Mouse (Mus musculus) intestine, embryonic 15.5 days (tissue): ENCODE measurements at regions not wholly inside any gene's neighbourhood (a gene's known extent, or its start where the extent isn't known, plus 50 kb on each side); places are given as distances from the start of the nearest gene placed in this dataset.

Experiments used
- ATAC-seq: fragments of 200-750 bp; cut with Nextera tagmentation; 2 replicates; pipeline ENCODE4 v1.8.0; 2017; ENCODE audit warnings: moderate TSS enrichment, moderate library complexity
- H3K27ac ChIP-seq: fragments of 300-500 bp; sonication (generic); 2 replicates; pipeline ENCODE4 v1.5.1; 2015; ENCODE audit warnings: mild to moderate bottlenecking, inconsistent platforms
- H3K27me3 ChIP-seq: fragments of 300-500 bp; sonication (generic); replicated peaks from 2 replicates; pipeline ENCODE4 v1.6.1; 2015; ENCODE audit warnings: inconsistent platforms
- H3K36me3 ChIP-seq: fragments of 300-500 bp; sonication (generic); 2 replicates; pipeline ENCODE4 v1.6.1; 2015; ENCODE audit warnings: inconsistent platforms
- H3K4me1 ChIP-seq: fragments of 300-500 bp; sonication (generic); replicated peaks from 2 replicates; pipeline ENCODE4 v1.6.1; 2015; ENCODE audit warnings: inconsistent platforms
- H3K4me2 ChIP-seq: fragments of 300-500 bp; sonication (generic); replicated peaks from 2 replicates; pipeline ENCODE4 v1.6.1; 2015; ENCODE audit warnings: mild to moderate bottlenecking, inconsistent platforms
- H3K4me3 ChIP-seq: fragments of 300-500 bp; sonication (generic); replicated peaks from 2 replicates; pipeline ENCODE4 v1.5.1; 2015; ENCODE audit warnings: inconsistent platforms
- H3K9ac ChIP-seq: fragments of 300-500 bp; sonication (generic); 2 replicates; pipeline ENCODE4 v1.6.1; 2015; ENCODE audit warnings: inconsistent platforms
- H3K9me3 ChIP-seq: fragments of 300-500 bp; sonication (generic); 2 replicates; pipeline ENCODE4 v1.6.1; 2016; ENCODE audit warnings: inconsistent platforms
- WGBS: fragments of 180-500 bp; shearing (Covaris S2); methylation state at CpG from one replicate; pipeline ENCODE4 v1.1.7; 2015; 5-methylcytosine and 5-hydroxymethylcytosine counted together

GRCm38 (mm10) chr12:54327483-54327882, 123.8 kb upstream of the Egln3 start:
- H3K4me1 ChIP-seq = no peaks in the 10 kb centered on the region
- H3K27ac ChIP-seq = no peak overlapping the region
- H3K36me3 ChIP-seq = no peaks in the 10 kb centered on the region
- WGBS = 68% methylated on average over 1 of the region's 1 CpGs
- H3K4me2 ChIP-seq = no peak overlapping the region
- no peaks in the 10 kb centered on the region for H3K9me3 ChIP-seq
- ATAC-seq = peak; percentile 43; the same call in 1 of the 2 replicates
- no peaks in the 10 kb centered on the region for H3K27me3 ChIP-seq
- H3K4me3 ChIP-seq = no peak overlapping the region
- H3K9ac ChIP-seq = no peak overlapping the region

GRCm38 (mm10) chr12:54326571-54326970, 122.9 kb upstream of the Egln3 start:
- Histone ChIP-seq H3K4me2 (no peak overlapping the region), H3K9me3 (no peaks in the 10 kb centered on the region), H3K27me3 (no peaks in the 10 kb centered on the region), H3K9ac (no peak overlapping the region), H3K36me3 (no peaks in the 10 kb centered on the region), H3K4me3 (no peak overlapping the region), H3K4me1 (no peaks in the 10 kb centered on the region), H3K27ac (no peak overlapping the region)
- ATAC-seq = no peak
- 85% methylated on average over 7 of the region's 7 CpGs for WGBS

- Histone ChIP-seq H3K27me3 (no peaks in the 10 kb centered on the region), H3K4me2 (no peak overlapping the region), H3K27ac (no peak overlapping the region), H3K4me3 (no peak overlapping the region), H3K4me1 (no peaks in the 10 kb centered on the region), H3K9ac (no peak overlapping the region), H3K9me3 (no peaks in the 10 kb centered on the region), H3K36me3 (no peaks in the 10 kb centered on the region)
- no peak for ATAC-seq
- 97% methylated on average over 5 of the region's 5 CpGs for WGBS
These were observed 116.9 kb upstream of the Egln3 start for GRCm38 (mm10) chr12:54320533-54320932.

GRCm38 (mm10) chr12:54316980-54317471, 113.4 kb upstream of the Egln3 start:
- peak overlapping the region; percentile 28; the same call in 1 of the 2 replicates for H3K9ac ChIP-seq
- 5% methylated on average over 16 of the region's 16 CpGs for WGBS
- peak; percentile 90 for ATAC-seq

GRCm38 (mm10) chr12:54316066-54316567, 112.5 kb upstream of the Egln3 start:
- Histone ChIP-seq H3K4me3 (no peak overlapping the region), H3K9me3 (no peaks in the 10 kb centered on the region), H3K36me3 (no peaks in the 10 kb centered on the region), H3K27me3 (no peaks in the 10 kb centered on the region), H3K4me1 (peaks cover 4% of the 10 kb centered on the region; the same call in 1 of the 2 replicates), H3K27ac (peak overlapping the region; percentile 82; the same call in 1 of the 2 replicates), H3K4me2 (peak overlapping the region; percentile 7; the same call in 1 of the 2 replicates), H3K9ac (no peak overlapping the region)
- ATAC-seq = no peak
- WGBS = 52% methylated on average over 15 of the region's 15 CpGs

More at GRCm38 (mm10) chr12:54316980-54317471, 113.4 kb upstream of the Egln3 start:
- Histone ChIP-seq H3K4me1 (peaks cover 4% of the 10 kb centered on the region; the same call in 1 of the 2 replicates), H3K4me3 (peak overlapping the region; percentile 2; the same call in 1 of the 2 replicates), H3K27me3 (no peaks in the 10 kb centered on the region), H3K4me2 (peak overlapping the region; percentile 54), H3K9me3 (no peaks in the 10 kb centered on the region), H3K36me3 (no peaks in the 10 kb centered on the region), H3K27ac (peak overlapping the region; percentile 82)

- H3K4me1 ChIP-seq = peaks cover 4% of the 10 kb centered on the region; the same call in 1 of the 2 replicates
- H3K27me3 ChIP-seq = no peaks in the 10 kb centered on the region
- H3K9ac ChIP-seq = no peak overlapping the region
- no peak overlapping the region for H3K4me3 ChIP-seq
- 67% methylated on average over 2 of the region's 2 CpGs for WGBS
- peak overlapping the region; percentile 67 for H3K27ac ChIP-seq
- ATAC-seq = no peak
- 0 out of 2 replicates have a peak overlapping the region, but pooled peaks have one; percentile 1 for H3K4me2 ChIP-seq
- H3K9me3 ChIP-seq = no peaks in the 10 kb centered on the region
- H3K36me3 ChIP-seq = no peaks in the 10 kb centered on the region
These were observed 110.5 kb upstream of the Egln3 start for GRCm38 (mm10) chr12:54314153-54314552.

- Histone ChIP-seq H3K4me2 (peak overlapping the region; percentile 62), H3K4me1 (peaks cover 4% of the 10 kb centered on the region; the same call in 1 of the 2 replicates), H3K9ac (peak overlapping the region; percentile 40; the same call in 1 of the 2 replicates), H3K27me3 (no peaks in the 10 kb centered on the region), H3K4me3 (peak overlapping the region; percentile 36), H3K36me3 (no peaks in the 10 kb centered on the region), H3K9me3 (no peaks in the 10 kb centered on the region), H3K27ac (peak overlapping the region; percentile 93)
- 1% methylated on average over 20 of the region's 20 CpGs for WGBS
- peak; percentile 40 for ATAC-seq
These were observed 109.7 kb upstream of the Egln3 start for GRCm38 (mm10) chr12:54313211-54313845.

DNA sequence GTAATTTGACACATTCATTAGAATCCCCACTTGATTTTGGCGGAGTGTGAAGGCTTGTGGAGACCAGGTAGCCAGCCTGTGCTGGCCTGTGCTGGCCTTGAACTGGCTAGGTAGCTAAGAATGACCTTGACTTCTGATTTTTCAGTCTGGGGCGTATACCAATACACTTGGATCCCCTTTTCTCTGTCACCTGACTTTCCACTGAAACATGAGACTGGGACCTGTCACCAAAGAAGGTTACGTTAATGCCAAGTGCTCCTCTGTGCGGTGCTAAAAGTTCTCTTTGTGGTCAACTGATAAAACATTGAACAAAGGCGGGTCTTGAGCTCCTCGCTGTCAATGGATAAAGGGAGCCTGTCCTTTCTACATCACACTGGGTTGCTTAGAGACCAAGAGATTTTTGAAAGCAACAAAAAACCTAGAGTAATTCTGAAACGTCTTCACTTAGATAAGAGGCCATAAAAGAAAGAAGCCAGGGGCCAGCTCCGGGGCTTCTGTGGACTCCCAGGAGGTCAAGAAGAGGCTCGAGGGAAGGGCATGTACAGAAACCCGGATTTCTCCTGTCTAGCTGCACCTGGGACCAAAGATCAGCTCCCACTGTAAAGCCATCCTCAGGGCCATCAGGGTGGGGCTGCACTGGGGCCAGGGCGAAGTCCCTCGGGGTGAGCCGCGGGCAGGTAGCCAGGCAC, 109.0 kb upstream of the Egln3 start:
- ATAC-seq = peak; percentile 90; the same call in 1 of the 2 replicates
- Histone ChIP-seq H3K4me1 (peaks cover 4% of the 10 kb centered on the region; the same call in 1 of the 2 replicates), H3K4me3 (peak overlapping the region; percentile 36), H3K27me3 (no peaks in the 10 kb centered on the region), H3K4me2 (peak overlapping the region; percentile 62), H3K27ac (peak overlapping the region; percentile 93), H3K36me3 (no peaks in the 10 kb centered on the region), H3K9ac (peak overlapping the region; percentile 40; the same call in 1 of the 2 replicates), H3K9me3 (no peaks in the 10 kb centered on the region)
- WGBS = 20% methylated on average over 14 of the region's 14 CpGs

- Histone ChIP-seq H3K4me2 (0 out of 2 replicates have a peak overlapping the region, but pooled peaks have one; percentile 62), H3K4me3 (no peak overlapping the region), H3K27me3 (no peaks in the 10 kb centered on the region), H3K4me1 (peaks cover 4% of the 10 kb centered on the region; the same call in 1 of the 2 replicates), H3K27ac (peak overlapping the region; percentile 93), H3K9ac (no peak overlapping the region), H3K9me3 (no peaks in the 10 kb centered on the region), H3K36me3 (no peaks in the 10 kb centered on the region)
- WGBS = 66% methylated on average over 4 of the region's 4 CpGs
- ATAC-seq = no peak
These were observed 108.3 kb upstream of the Egln3 start for GRCm38 (mm10) chr12:54311896-54312521.

DNA sequence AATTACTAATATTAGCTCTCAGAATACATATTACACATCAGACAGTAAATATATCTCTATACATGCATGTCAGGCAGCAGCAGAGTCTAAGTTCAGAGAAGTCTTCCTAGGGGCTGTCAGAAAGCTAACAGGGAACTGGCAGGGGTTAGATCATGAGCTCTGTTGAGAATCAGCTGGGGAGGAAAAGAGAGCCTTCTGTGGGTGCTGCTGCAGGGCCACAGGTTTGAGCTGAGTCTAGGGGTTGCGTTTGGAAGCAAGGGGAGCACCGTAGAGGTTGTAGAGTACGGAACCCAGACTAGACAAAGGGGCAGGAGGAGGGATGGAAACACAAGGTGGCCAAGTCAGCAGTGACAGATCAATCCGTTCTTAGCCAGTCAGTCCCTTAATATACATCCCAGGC, 106.2 kb upstream of the Egln3 start:
- WGBS = 83% methylated on average over 4 of the region's 4 CpGs
- H3K4me3 ChIP-seq = no peak overlapping the region
- no peak overlapping the region for H3K9ac ChIP-seq
- H3K4me2 ChIP-seq = no peak overlapping the region
- H3K27ac ChIP-seq = no peak overlapping the region
- no peak for ATAC-seq
- H3K36me3 ChIP-seq = no peaks in the 10 kb centered on the region
- no peaks in the 10 kb centered on the region for H3K9me3 ChIP-seq
- H3K4me1 ChIP-seq = peaks cover 4% of the 10 kb centered on the region; the same call in 1 of the 2 replicates
- no peaks in the 10 kb centered on the region for H3K27me3 ChIP-seq

DNA sequence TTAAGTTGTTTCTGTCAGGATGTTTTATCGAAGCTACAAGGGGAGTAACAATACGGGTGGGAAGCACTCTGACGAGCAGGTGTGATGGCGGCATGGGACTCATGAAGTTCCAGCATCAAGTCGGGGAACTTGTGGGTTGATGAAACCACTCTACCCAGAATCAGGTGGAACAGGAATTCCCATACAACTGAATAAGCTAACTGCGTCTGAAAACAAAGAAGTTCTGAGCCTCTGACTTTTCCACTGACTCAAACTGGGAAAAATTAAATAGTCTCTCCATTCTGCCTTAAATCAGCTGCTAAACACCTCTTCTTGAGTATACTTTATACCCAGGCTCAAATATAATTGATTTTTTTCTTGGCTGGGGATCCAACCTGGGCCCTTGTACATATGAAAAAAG, 105.6 kb upstream of the Egln3 start:
- H3K4me1 ChIP-seq = peaks cover 4% of the 10 kb centered on the region; the same call in 1 of the 2 replicates
- 90% methylated on average over 6 of the region's 6 CpGs for WGBS
- H3K27me3 ChIP-seq = no peaks in the 10 kb centered on the region
- no peak overlapping the region for H3K27ac ChIP-seq
- no peak for ATAC-seq
- H3K9me3 ChIP-seq = no peaks in the 10 kb centered on the region
- no peaks in the 10 kb centered on the region for H3K36me3 ChIP-seq
- no peak overlapping the region for H3K4me3 ChIP-seq
- H3K4me2 ChIP-seq = no peak overlapping the region
- no peak overlapping the region for H3K9ac ChIP-seq

GRCm38 (mm10) chr12:54305135-54305630, 101.5 kb upstream of the Egln3 start:
- Histone ChIP-seq H3K9me3 (no peaks in the 10 kb centered on the region), H3K4me2 (no peak overlapping the region), H3K27ac (no peak overlapping the region), H3K27me3 (no peaks in the 10 kb centered on the region), H3K9ac (no peak overlapping the region), H3K36me3 (no peaks in the 10 kb centered on the region), H3K4me1 (no peaks in the 10 kb centered on the region), H3K4me3 (no peak overlapping the region)
- 90% methylated on average over 9 of the region's 9 CpGs for WGBS
- no peak for ATAC-seq
